Mouse (Mus musculus): ENCODE results near the gene Tmem258. TPM values are rescaled to one million over a fixed set of nuclear protein-coding genes. Genes with fewer than 3 reads are reported as not detected.

Tmem258 gene
- total RNA-seq (2012; rRNA removed) (322 and 354 TPM in 2 replicates), polyA plus RNA-seq (2012; ENCODE audit: insufficient read depth in 1 of 2, insufficient read length in 2 of 2, low read depth in 1 of 2, low replicate concordance in 2 of 2, missing spikeins in 1 of 2) (100 to 1,000 TPM in 1 of 2 experiments, not detected in 1; 337 TPM)

GRCm38 (mm10) chr19:10203848-10204615 lies at the start of gene Tmem258, which contains the start of gene Fen1:
Tmem258 (plus strand) TSS chr19:10204014.
Fen1 (minus strand) TSS chr19:10204169.
- DNase-seq (ENCODE audit: low read depth, low spot score): peak; percentile 93
- Histone ChIP-seq H3K4me3 (ENCODE audit: control insufficient read depth in 1 of 2, insufficient read depth in 1 of 2, low read depth in 2 of 2, low read length in 2 of 2) (peak within 1 kb of the TSS; percentile 79 to 95), H3K36me3 (ENCODE audit: control insufficient read depth in 1 of 2, insufficient read depth in 2 of 2, low read length in 2 of 2) (peaks cover 4 to 16% of the 10 kb centered on the region in 2 experiments), H3K9ac (ENCODE audit: control insufficient read depth, low read depth, low read length, poor library complexity, severe bottlenecking) (peak within 1 kb of the TSS; percentile 90), H3K4me1 (ENCODE audit: control insufficient read depth in 1 of 2, insufficient read depth in 2 of 2, low read length in 2 of 2) (peaks cover 0 to 11% of the 10 kb centered on the region in 2 experiments; a peak in 2 of 4 replicates), H3K27ac (ENCODE audit: control insufficient read depth, low read depth, low read length) (peak within 1 kb of the TSS; percentile 95), H3K79me2 (ENCODE audit: control insufficient read depth, insufficient read depth, low read length, poor library complexity) (peaks cover 41% of the 10 kb centered on the region), H3K9me3 (replicated peaks; ENCODE audit: insufficient read depth, low read length) (no peaks in the 10 kb centered on the region), H3K27me3 (ENCODE audit: control insufficient read depth in 1 of 2, insufficient read depth in 2 of 2, low read length in 2 of 2) (no peaks in the 10 kb centered on the region)
- 0 out of 2 replicates have a peak, but pooled peaks have one; percentile 0 for TF ChIP-seq SMC3 (IDR thresholded peaks at IDR 0.05; ENCODE audit: low read depth, low read length)
- TF ChIP-seq UBTF (IDR thresholded peaks at IDR 0.05; ENCODE audit: borderline replicate concordance, insufficient read depth, low read depth, low read length): no peak
- no peak for TF ChIP-seq ZKSCAN1 (IDR thresholded peaks at IDR 0.05; ENCODE audit: low read depth, low read length)
- peak; percentile 83 for TF ChIP-seq ELF1 (IDR thresholded peaks at IDR 0.05; ENCODE audit: low read depth, low read length)
- TF ChIP-seq TCF12 (IDR thresholded peaks at IDR 0.05; ENCODE audit: low read depth, low read length): peak; percentile 55; the same call in 1 of the 2 replicates
- peak; percentile 96 for TF ChIP-seq HCFC1 (IDR thresholded peaks at IDR 0.05; ENCODE audit: low read depth, low read length)
- TF ChIP-seq USF2 (IDR thresholded peaks at IDR 0.05; ENCODE audit: borderline replicate concordance in 1 of 2, insufficient read depth in 1 of 2, low read depth in 1 of 2, low read length in 2 of 2): peak; percentile 66 to 90
- TF ChIP-seq E2F4 (IDR thresholded peaks at IDR 0.05; ENCODE audit: borderline replicate concordance, low read depth, low read length): peak; percentile 97
- TF ChIP-seq USF1 (IDR thresholded peaks at IDR 0.05; ENCODE audit: low read depth, low read length): peak; percentile 97
- TF ChIP-seq NELFE (IDR thresholded peaks at IDR 0.05; ENCODE audit: low read depth, low read length): peak; percentile 82
- peak; percentile 60; the same call in 1 of the 2 replicates for TF ChIP-seq MYC (IDR thresholded peaks at IDR 0.05; ENCODE audit: low read depth, low read length)
- peak; percentile 82 for TF ChIP-seq MAX (IDR thresholded peaks at IDR 0.05; ENCODE audit: low read length)
- peak; percentile 92 for TF ChIP-seq NRF1 (IDR thresholded peaks at IDR 0.05; ENCODE audit: insufficient read depth, low read depth, low read length, poor library complexity, severe bottlenecking)
- no peak for TF ChIP-seq MAZ (IDR thresholded peaks at IDR 0.05; ENCODE audit: low read depth, low read length)
- TF ChIP-seq TBP (IDR thresholded peaks at IDR 0.05; ENCODE audit: low read depth, low read length): peak; percentile 45
- no peak for TF ChIP-seq ZNF384 (IDR thresholded peaks at IDR 0.05; ENCODE audit: low read depth, low read length)
- peak; percentile 80; the same call in 1 of the 2 replicates for TF ChIP-seq CHD1 (IDR thresholded peaks at IDR 0.05; ENCODE audit: low read depth, low read length)
- peak; percentile 90; the same call in 1 of the 2 replicates for TF ChIP-seq POLR2AphosphoS2 (IDR thresholded peaks at IDR 0.05; ENCODE audit: low read length)
- no peak for TF ChIP-seq POLR2AphosphoS5 (IDR thresholded peaks at IDR 0.05; ENCODE audit: borderline replicate concordance, low read depth, low read length)
- TF ChIP-seq ZMIZ1 (IDR thresholded peaks at IDR 0.05; ENCODE audit: low read depth, low read length): peak; percentile 61; the same call in 1 of the 2 replicates
- peak; percentile 87 for TF ChIP-seq KAT2A (conservative IDR thresholded peaks at IDR 0.05; ENCODE audit: low read depth, low read length)
- 0 out of 2 replicates have a peak, but pooled peaks have one; percentile 11 for TF ChIP-seq ETS1 (IDR thresholded peaks at IDR 0.05; ENCODE audit: low read depth, low read length)
- TF ChIP-seq TAL1 (IDR thresholded peaks at IDR 0.05; ENCODE audit: low read length): no peak
- peak; percentile 36; the same call in 1 of the 2 replicates for TF ChIP-seq BHLHE40 (IDR thresholded peaks at IDR 0.05; ENCODE audit: borderline replicate concordance, low read depth, low read length)
- peak; percentile 55 to 92; a peak in 3 of 4 replicates for TF ChIP-seq POLR2A (IDR thresholded peaks at IDR 0.05; ENCODE audit: control insufficient read depth in 1 of 2, insufficient read depth in 1 of 2, low read depth in 1 of 2, low read length in 2 of 2, poor library complexity in 1 of 2)
- TF ChIP-seq SIN3A (IDR thresholded peaks at IDR 0.05; ENCODE audit: low read length): peak; percentile 59
